Mouse (Mus musculus): Measurements from ENCODE around the gene Prr15l. TPM values are rescaled to one million over a fixed set of nuclear protein-coding genes. Genes with fewer than 3 reads are reported as not detected.

The Prr15l gene
- under 1 TPM; 0.24 to 0.66 TPM for total RNA-seq (2021)
- long read RNA-seq, experiment 1, partial matches to known transcripts: 0 of 4 reads
- long read RNA-seq, experiment 1, other reads (novel, unspliced or antisense): 0 of 4 reads
- long read RNA-seq, experiment 2, partial matches to known transcripts: 0 of 2 reads
- long read RNA-seq, experiment 2, other reads (novel, unspliced or antisense): 0 of 2 reads

DNA sequence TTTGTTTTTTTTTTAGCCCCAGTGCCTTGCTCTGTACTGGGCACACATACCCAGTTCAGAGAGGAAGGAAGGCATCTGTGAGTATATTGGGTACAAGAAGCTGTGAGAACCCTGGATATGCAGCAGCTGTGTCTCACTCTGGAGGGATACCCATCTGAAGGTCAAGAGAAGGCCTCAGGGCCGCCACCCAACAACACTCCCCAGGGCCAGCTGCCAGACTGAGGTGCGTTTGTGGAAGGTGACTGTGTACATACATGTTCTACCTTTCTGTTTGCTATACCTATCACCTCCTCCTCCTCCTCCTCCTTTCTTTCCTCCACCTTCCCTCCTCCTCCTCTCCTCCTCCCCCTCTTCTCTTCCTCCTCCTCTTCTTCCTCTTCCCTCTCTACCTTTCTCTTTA is at the start of gene Prr15l:
Gene Prr15l (plus strand): TSS at position 17 of the 400 bp plus-strand sequence.
- DNase-seq: no peak

DNA sequence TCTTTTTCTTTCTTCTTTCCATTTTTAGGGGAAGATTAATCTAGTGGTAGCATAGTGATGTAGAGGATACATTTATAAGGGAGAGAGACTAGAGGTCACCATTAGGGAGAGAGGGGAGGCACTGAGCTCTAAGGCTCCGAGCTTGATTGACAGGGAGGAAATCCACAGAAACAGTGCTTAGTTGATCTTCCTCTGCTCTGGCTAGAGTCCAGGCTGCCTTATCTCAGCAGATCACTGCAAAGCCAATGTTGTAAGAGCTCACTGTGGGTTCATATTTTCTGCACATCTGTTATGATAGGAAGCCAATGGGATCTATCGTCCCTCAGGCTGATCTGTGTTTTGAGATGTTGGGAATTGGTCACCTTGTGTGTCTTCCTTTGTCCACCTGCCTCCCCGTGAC is 49.2 kb upstream of the Prr15l start:
- no peak for DNase-seq

DNA sequence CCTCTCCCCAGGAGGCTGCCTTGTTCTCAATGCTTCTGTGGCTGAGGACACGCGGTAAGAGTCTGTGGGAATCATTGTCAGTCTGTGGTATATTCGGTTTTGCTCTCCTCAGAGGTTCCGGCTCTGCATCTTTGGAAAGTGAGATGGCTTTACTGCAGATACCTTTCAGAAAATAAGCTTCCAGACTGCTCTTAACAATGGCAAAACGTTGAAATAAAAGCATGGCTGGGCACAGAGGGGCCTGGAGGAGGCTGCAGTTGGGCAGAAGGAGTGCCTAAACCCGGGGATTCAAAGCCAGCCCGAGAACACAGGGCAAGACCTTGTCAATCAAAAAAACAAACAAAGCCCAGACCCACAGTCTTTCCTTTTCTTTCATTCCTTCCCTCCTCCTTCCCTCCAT is 48.5 kb upstream of the Prr15l start:
- no peak for DNase-seq

DNA sequence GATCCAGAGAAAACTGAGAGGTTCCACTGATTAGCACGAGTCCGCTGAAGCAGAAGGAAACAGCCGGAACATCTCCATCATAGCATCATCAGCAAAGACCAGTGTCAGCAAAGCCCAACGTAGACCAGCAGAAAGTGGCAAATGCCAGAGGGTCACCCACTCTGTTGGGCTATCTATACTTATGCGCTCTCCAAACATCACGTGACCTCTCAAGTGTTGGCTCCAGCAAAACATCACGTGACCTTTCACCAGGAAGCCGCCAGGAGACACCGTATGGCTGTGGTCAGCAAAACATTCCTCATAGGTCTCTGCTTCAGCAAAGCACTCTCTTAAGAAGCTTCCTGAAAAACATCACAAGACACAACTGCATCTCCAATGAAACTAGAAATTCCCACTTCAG is 47.6 kb upstream of the Prr15l start:
- DNase-seq: no peak

DNA sequence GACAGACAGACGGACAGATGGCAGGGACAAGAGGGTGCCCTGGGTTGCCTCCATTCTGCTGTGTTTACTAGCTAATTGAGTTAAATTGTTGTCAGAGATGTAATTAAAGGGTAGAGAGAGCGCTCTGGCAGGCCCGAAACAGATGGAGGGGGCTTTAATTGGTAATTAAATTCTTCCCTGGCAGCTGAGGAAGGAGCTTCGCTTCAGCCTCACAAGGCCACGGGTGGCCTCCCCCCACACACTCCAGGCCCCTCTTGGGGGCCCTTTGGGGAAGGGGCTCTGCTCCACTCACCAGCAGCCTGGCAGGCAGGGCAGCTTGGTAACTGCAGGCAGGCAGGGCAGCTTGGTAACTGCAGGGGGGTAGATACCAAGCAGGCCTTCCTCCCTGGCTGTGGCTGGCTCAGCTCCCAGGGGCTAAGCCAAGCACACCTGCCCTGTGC is 42.0 kb upstream of the Prr15l start:
- DNase-seq: no peak

DNA sequence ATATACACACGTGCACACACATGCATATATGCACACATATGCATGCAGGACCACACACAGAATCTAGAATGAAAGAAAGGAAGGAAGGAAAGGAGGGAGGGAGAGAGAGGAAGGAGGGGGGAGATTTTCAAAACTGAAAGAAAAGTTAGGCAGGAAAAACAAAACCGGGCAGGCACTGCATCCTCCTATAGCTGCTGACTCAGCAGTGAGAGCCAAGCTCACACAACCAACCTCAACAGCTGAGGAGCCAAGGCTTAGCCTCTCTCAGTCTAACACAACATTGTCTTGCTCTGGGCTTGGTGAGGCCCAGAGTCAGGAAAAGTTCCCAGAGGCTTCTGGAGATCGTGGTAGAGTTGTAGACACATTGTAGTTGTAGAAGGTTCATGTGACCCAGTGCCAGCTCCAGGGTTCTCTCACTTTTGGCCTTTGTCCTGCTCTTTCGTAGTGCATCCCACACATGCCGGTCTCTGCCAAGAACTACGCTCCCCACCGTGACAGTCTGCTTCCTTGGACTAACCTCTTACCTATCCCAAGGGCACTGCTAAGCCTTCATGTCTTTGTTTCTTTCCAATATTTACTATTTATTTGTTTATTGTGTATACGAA is 40.9 kb upstream of the Prr15l start:
- DNase-seq: no peak

DNA sequence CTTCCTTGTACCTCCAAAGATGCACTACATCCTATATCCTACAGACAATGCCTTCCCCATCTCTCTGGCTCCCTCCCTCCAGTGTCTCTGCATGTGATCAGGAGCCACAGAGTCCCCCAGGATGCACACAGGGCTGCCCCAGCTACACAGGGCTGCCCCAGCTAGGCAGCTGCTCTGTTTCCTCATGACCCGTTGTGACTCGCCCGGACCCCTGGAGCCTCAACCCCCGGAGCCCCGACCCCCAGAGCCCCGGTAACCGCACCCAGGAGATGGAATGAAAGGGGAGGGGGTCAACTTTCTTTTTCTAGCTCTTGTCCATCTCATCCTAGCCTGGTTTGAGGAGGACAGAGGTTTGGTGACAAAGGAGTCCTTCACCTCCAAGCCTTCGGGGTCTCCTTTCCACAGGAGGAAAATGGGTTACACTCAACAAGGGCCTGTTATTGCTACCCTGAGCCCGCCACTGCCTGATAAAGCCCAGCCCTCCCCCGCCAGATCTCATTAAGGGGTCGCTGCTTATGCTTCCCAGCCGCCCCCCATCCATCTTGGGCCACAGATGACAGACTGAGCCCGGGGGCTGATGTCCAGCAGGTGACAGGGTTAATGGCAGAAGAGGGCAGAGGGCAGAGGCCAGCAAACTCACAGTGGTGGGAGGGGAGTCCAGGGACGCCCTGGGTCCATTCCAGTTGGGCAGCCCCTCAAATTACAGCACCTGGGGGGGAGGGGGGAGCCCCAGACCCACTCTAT is 35.9 kb upstream of the Prr15l start:
- no peak for DNase-seq

DNA sequence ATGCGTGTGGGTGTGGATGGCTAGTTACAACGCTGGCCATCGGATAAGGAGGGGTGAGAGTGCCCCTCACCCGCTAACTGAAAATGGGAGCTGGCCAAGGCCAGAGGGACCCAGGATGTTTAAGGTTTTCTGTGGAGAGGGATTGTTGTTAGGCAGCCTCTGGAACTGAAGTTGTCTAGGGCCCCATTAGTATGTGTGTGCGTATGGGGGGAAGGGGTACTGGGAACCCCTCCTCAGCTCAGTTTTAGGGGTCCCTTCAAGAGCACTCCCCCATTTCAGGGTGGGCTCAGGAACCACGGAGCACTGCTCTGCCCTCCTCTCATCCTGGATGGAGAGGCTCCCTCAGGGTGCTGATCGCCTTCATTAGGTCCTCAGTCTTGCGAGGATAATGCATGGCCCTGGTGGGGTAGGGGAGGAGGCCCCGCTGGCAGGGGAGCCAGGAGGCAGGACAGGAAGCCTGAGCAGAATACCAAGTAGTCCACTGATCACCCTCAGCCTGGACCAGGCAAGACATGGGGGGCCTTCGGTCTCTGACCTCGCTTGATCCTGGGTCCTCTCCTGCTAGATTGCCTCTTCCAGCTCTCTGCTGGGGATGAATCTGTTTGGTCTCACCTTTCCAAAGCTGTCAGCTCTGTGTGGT is 34.6 kb upstream of the Prr15l start:
- DNase-seq: no peak

DNA sequence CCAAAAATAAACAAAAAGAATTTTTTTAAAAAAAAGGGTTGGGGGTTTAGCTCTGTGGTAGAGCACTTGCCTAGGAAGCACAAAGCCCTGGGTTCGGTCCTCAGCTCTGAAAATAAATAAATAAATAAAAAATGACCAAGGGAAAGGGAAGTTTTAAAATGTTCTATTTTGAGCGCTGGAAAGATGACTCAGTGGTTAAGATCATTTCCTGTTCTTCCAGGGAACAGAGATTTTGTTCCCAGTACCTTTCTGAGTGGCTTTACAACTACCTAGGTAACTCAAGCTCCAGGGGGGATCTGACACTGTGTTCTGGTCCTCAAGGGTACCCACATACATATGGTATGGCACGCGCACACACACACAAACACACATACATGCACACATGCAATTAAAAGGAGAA is 32.0 kb upstream of the Prr15l start:
- no peak for DNase-seq

DNA sequence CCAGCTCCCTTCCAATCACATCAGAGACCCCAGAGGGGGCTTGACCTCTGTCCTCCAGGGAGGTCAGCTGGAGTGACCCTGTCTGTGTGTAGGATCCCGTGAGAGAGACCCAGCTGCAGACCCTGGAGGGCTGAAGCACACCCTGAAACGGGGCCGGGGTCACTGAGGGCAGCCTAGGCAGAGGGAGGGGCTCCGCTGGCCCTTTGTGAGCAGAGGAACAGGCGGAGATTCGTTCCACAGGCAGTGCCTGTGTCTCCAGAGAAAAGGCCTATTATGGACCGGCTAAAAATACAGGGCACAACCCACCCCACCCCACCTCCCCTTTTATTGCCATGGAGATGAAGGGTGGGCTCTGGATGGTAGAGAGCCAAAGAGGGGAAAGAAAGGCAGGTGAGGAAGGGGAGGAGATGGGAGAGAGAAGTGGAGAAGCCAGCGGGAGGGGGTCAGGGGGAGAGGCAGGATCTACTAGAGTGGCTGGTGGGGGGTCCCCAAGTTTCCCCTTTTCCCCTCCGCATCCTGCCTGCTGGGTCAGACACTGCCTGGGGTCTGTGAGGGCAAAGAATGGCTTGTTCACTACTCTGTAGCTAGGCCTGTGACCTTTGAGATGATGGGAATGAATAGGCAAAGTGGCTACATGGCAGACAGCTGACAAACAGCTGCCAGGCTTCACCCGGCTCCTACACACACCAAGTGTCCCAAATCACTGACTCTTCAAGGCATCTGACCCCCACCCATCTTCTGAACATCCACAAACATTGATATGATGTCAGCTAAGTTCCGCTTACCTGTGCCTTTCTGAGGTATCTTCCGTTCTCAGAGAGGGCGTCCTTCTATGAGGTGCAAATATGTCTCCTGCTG is 28.2 kb upstream of the Prr15l start:
- DNase-seq: no peak

DNA sequence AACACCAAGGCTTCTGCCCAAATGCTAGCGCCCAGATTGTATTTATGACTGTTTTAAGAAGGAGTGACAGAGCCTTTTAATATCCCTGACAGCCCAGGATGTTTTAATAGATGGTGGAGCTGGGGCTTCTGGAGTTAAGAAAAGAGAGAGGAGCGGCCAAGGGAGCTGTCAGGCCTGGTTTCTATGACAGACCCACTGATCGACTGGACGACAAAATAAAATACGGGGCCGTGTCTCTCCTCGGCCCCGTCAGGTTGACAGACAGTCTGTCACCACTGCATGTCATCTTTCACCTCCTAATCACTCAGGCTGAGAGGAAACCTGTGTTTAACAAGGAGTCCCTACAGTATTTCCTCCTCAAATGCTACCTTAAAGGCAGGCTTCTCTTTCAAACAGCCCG is 26.6 kb upstream of the Prr15l start:
- no peak for DNase-seq

DNA sequence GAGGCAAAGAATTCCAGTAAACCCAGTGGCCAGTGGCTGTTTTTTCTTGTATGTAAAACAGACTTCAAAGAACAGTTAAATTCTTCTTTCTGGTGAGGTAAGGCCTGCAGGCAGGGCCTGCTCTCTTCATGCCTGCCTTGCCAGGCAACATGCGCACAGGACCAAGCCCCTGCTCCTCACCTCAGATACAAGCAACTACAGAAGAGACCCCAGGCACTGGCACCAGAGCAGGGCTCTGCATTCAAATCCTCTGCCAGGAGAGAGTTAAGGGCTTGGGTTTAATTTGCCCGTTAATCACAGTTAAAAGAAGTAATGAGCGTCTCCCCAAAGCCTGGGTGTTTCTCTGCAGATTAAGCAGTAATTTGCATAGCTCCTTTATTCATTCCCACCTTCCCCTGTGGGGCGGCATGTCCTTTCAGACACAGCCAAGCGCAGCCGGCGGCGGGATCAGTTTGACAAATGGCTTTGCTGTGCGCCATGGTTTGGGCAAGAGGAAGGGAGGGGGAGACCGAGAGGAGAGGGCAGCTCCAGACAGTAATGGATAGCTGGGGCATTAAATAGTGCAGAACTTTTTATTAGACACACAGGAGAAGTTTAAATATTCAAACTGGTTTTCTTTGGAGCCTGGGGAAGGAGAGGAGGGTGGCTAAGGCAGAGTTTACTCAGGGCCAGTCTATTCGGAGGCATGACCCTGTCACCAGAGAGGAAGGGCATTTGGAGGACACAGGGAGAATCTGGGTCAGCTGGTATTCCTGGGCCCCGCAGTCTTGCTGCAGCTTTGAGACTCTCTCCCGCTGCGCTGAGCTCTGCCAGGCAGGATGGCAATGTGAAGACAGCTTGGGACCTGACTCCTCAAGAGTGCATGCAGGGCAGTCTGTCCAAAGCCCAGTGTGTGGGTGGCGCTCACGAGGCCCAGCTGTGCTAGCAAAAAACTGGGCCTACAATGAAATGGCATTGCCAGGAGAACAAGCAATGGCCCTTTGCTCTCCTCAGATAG is 25.0 kb upstream of the Prr15l start:
- peak; percentile 36 for DNase-seq

DNA sequence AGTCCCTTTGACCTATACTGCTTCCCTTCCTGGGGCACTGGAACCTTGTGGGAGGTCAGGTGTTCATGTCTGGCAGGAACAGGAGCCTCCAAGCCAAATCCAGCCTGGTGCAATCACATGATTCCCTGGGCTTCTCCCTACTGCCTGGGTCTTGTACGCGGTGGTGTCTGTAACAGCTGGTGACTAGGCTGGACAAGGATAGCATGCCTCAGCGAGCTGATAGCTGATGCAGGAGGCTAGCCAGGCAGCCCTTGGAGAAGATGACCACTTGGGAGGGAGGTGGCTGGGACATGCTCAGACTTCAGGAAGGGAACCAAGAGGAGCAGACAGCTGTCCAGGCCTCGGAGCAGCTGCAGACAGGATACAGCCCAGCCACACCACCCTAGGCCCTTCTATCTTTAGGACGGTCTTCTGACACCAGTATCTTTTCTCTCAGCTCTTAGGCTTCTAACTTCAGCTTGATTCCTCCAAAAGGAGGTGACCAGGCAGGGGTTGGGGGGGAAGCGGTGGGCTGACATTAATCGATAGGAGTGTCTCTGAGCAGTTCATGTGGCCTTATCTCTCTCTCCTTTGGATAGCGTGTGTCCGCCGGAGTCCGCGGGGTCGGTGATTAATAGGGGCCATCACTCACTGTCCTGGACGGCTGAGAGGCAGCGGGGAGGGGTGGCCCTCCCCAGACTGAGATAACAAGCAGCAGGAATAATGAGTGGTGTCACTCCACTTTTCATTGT is 21.3 kb upstream of the Prr15l start:
- DNase-seq: no peak

DNA sequence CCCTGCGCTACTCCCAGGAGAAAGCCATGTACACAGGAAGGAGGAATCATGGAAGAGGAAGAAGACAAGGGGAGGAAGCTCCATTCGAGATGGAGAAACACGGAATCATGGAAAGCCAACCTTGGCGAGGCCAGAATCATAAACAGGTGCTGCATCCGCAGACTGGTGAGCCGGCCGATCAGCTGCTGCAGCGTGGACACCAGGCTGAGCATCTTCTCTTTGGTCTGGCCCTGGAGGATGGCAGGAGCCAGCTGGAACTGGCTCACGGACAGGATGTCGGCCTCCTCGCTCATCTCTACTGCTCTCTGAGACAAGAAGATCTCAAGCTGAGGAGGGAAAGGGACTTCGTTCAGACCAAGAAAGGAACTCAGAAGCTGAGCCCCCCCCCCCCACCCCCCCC is 19.3 kb upstream of the Prr15l start:
- DNase-seq: no peak

DNA sequence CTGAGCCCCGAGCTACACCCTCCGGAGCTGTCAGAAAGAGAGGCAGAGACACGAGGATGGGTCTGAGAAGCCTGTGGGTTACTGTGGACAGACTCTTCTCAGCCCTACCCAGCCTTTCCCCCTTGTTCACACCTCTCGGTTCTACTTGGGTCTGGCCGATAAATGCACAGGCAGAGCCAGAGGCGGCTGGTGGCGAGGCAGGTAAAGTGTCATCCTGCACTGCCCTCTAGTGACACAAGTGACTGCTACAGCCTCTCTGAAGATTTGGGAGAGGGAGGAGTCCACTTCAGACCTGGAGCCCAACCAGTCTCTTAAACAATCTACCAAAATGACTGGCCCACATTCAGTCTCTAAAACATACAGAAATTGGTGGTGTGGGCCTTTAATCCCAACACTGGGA is 17.9 kb upstream of the Prr15l start:
- peak; percentile 84 for DNase-seq

DNA sequence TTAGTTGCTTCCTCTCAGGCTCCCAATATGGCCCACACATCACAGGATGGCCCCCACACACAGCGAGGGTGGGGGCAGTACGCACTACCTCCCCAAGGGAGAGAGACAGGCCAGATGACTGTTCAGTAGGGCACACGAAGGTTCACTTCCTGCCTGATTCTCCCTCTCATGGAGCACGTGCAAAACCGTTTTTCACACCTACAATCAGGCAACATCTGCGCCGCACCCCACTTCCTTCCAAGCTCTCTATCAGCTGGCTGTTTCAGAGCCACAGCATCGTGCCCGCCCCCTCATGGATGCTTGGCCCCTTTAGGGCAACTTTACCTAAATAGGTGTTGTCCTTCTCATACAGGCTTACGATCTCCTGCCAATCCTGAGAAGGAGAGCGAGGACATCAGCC is 15.2 kb upstream of the Prr15l start:
- DNase-seq: no peak

DNA sequence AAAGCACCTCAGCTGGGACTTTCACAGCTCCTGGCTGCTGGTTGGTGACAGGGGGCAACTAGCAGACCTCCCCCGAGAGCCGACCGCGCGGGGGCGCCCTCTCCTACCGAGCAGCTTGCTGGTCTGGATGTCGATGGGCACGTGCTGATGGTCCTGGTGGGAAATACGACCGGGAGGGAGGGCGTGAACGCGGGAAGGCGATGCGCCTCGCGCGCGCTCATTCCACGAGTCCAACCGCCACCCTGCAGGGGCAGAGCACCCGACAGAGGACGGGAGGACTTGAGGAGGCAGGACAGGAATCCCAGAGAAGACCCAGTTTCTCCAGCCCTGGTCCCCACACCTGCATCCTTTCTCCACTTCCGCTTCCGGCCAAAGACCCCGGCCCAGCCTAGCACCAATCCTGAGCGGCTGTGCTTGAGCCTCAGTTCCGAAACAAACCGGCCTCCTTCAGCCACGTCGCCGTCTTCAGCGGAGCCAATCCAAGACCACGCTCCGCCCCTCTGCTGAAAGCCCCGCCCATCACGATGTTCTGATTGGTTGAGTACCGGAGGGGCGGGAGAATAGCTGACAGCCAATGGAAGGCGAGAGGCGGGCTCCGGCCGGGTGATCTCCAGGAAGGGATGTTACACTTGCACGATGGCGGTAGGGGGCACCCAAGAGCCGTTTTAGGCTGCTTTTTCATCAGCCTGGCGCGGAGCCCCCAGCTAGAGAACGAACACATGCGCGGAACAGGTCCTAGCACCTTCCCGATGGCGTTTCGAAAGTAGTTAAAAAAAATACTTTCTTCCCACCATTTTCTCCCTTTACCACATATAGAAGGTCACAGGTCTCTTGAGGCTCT is 11.6 kb upstream of the Prr15l start, which contains the start of gene Cdk5rap3:
Gene Cdk5rap3 (minus strand): TSS at position 453 of the 841 bp plus-strand sequence.
- peak; percentile 99 for DNase-seq

DNA sequence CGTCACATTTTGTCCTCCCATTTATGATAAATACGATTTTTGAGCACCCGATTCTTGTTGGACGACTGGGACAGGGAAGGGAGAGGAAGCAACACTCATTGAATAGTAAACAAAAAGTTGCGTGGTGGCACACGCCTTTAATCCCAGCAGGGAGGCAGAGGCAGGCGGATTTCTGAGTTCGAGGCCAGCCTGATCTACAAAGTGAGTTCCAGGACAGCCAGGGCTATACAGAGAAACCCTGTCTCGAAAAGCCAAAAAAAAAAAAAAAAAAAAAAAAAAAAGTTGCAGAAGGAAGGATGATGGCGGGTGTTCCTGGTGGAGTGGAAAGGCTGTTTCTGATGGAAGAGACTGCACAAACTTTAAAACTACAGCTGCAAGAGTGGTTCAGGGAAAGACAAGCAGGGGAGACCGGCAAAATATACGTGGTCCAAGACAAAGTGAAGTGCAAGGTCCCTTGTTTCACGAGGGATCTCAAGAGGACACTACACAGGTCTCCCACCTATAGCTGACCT is 11.0 kb upstream of the Prr15l start:
- no peak for DNase-seq

DNA sequence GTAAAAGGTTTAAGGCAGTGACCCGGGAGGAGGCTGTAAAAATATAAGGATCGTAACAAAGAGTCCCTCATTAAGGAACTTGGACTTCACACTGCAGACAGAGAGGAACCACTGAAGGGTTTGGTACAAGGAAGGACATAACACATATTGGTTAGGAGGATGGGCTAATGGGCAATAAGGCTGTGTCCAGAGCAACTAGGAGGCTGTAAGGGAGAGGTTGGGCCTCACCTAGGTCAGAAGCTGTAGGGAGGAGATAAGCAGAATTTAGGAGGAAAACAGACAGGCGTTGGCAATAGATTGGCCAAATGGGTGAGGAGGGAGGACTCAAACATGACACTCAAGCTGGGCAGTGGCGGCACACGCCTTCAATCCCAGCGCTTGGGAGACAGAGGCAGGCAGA is 10.5 kb upstream of the Prr15l start:
- no peak for DNase-seq

Data from adrenal gland, postnatal 10 days (tissue).